ENCODE assay signal across 17 mouse cellular contexts in genomic region chr8:105598777-105599176, GRCm38 (mm10). TPM values are rescaled to one million over a fixed set of nuclear protein-coding genes. Genes with fewer than 3 reads are reported as not detected.
"Had no signal": no experiment of that assay in that cellular context is flagged by ENCODE, and none has a peak within 500 bp of the region (broad histone marks: within the 10 kb centered on the region; RNA-seq: fewer than 3 reads in every experiment).

No protein-coding gene starts in this region.

- H3K27me3 ChIP-seq: neural tube, embryonic 15.5 days; stomach, embryonic 15.5 days had no signal

- H3K4me2 ChIP-seq: neural tube, embryonic 13.5 days; neural tube, embryonic 15.5 days; stomach, embryonic 15.5 days had no signal

- H3K9ac ChIP-seq: neural tube, embryonic 13.5 days; neural tube, embryonic 15.5 days; stomach, embryonic 15.5 days had no signal

- H3K36me3 ChIP-seq: neural tube, embryonic 13.5 days; neural tube, embryonic 15.5 days; stomach, embryonic 15.5 days had no signal

- DNase-seq: retina, postnatal 1 day; right cerebral cortex, adult 18-20 months; right cerebral cortex, postnatal 14 days; right cerebral cortex, postnatal 25 days; spleen, adult 18-20 months; thymus, adult 18-20 months; thymus, adult 2 months; thymus, postnatal 14 days; thymus, postnatal 25 days; thymus, postnatal 36 days; thymus, postnatal 4 days had no signal

- H3K4me3 ChIP-seq: neural tube, embryonic 13.5 days; neural tube, embryonic 15.5 days; stomach, embryonic 15.5 days had no signal

- H3K9me3 ChIP-seq: neural tube, embryonic 13.5 days; neural tube, embryonic 15.5 days; stomach, embryonic 15.5 days had no signal

- H3K27ac ChIP-seq: neural tube, embryonic 13.5 days; neural tube, embryonic 15.5 days; stomach, embryonic 15.5 days; stomach, postnatal 0 days had no signal

RNA-seq across cellular contexts. Expression of gene Agrp, which starts 38.4 kb away (rescaled TPM):
- total RNA-seq: neutrophil, adult 5-6 weeks had no signal
- polyA plus RNA-seq: testis, adult 2 months had no signal
